Mouse (Mus musculus): Measurements from ENCODE around the gene Tenm3. TPM values are rescaled to one million over a fixed set of nuclear protein-coding genes. Genes with fewer than 3 reads are reported as not detected.

Tenm3 gene
- polyA plus RNA-seq, 1 experiment, result 2.3 TPM

DNA sequence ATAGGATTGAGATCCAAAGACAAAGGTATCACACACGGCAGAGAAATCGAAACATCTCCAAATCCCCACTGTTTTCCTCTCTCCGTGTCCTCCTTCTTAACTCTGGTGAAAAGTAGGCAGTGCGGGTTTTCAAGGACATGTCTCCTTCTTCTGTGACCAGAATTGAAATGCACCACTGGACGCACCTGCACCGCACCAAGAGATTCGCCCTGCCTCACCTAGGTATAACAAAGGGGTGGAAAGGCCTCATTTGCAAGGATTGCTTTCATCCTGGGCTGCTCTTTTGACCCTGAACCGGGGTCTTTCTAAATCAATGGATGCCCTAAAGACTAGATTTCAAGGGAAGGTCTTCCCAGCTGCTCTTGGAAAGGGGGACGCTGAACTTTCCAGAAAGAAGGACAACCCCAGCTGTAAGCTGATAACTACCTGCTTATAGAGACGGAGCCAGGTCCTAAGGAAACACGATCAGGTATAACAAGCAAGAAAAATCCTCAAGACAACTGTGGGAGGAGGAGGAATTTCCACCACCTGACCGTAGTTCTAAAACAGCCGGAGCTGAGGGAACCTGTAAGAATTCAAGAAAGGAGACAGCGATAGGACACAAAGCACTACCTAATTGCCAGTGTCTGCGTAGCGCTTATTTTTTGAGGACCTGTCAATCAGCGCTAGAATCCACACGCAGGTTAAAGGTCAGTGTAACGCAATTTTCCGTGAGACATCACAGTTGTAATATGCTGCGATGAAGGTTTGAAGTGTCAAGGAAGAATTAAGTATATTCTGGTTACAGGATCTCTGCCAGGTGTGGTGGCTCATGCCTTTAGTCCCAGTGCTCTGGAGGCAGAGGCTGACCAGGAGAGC is 114.7 kb downstream of the Tenm3 start:
- Histone ChIP-seq H3K36me3 (ENCODE audit: control insufficient read depth, insufficient read depth, low read length) (no peaks in the 10 kb centered on the region), H3K27ac (ENCODE audit: control insufficient read depth, insufficient read depth, low read length) (no peak overlapping the region), H3K4me3 (ENCODE audit: control insufficient read depth, insufficient read depth, low read length) (no peak overlapping the region), H3K27me3 (ENCODE audit: control insufficient read depth, insufficient read depth, low read length) (no peaks in the 10 kb centered on the region), H3K4me1 (replicated peaks; ENCODE audit: control insufficient read depth, insufficient read depth, low read length) (no peaks in the 10 kb centered on the region)
- 91% methylated on average over 21 of the region's 21 CpGs for WGBS
- DNase-seq, result no peak
- TF ChIP-seq CTCF (IDR thresholded peaks at IDR 0.05; ENCODE audit: borderline replicate concordance, control insufficient read depth, extremely low read depth, insufficient read depth, low read length, poor library complexity), result no peak
- TF ChIP-seq POLR2A (IDR thresholded peaks at IDR 0.05; ENCODE audit: control insufficient read depth, extremely low read depth, insufficient read depth, low read length, poor library complexity), result no peak

DNA sequence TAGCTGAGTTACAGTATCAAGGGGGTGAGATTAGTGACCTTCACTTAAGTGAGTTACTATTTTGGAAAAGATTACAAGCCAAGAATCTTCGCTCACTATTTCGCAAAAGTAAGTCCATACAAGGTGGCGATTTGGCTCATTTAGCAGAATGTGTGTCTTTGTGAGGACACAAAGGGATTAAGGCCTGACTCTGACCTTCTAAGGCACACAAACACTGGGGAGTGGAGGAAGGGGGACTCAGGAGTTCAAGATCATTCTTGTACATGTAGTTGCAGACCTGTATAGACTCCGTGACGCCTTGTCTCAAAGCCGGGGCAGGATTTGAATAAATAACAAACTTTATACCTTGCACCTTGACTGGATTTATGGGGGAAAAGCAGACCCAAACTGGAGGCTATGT is 115.7 kb downstream of the Tenm3 start:
- Histone ChIP-seq H3K4me1 (replicated peaks; ENCODE audit: control insufficient read depth, insufficient read depth, low read length) (no peaks in the 10 kb centered on the region), H3K27ac (ENCODE audit: control insufficient read depth, insufficient read depth, low read length) (no peak overlapping the region), H3K36me3 (ENCODE audit: control insufficient read depth, insufficient read depth, low read length) (no peaks in the 10 kb centered on the region), H3K27me3 (ENCODE audit: control insufficient read depth, insufficient read depth, low read length) (no peaks in the 10 kb centered on the region), H3K4me3 (ENCODE audit: control insufficient read depth, insufficient read depth, low read length) (no peak overlapping the region)
- no peak for TF ChIP-seq POLR2A (IDR thresholded peaks at IDR 0.05; ENCODE audit: control insufficient read depth, extremely low read depth, insufficient read depth, low read length, poor library complexity)
- TF ChIP-seq CTCF (IDR thresholded peaks at IDR 0.05; ENCODE audit: borderline replicate concordance, control insufficient read depth, extremely low read depth, insufficient read depth, low read length, poor library complexity), result no peak
- 97% methylated on average over 6 of the region's 6 CpGs for WGBS
- DNase-seq, result no peak

DNA sequence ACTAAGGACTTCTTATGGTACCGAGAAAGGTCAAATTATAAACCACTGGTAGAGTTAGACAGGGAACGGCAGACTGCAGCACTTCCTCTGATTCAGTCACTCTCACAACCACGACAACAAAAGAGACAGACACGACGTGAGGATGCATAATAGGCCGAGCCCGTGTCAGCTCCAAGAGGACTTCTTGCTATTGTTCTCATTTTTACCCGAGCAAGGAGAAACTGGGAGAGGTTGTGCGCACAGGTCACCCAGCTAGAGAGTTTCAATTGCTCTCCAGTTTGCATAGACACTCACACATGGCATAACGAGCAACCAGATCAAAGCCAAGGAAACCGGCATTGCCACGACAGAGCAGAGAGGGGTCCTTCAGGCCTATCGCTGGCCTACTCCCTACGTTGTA is 121.0 kb downstream of the Tenm3 start:
- TF ChIP-seq POLR2A (IDR thresholded peaks at IDR 0.05; ENCODE audit: control insufficient read depth, extremely low read depth, insufficient read depth, low read length, poor library complexity) (no peak), CTCF (IDR thresholded peaks at IDR 0.05; ENCODE audit: borderline replicate concordance, control insufficient read depth, extremely low read depth, insufficient read depth, low read length, poor library complexity) (no peak)
- no peak for DNase-seq
- Histone ChIP-seq H3K27me3 (ENCODE audit: control insufficient read depth, insufficient read depth, low read length) (no peaks in the 10 kb centered on the region), H3K36me3 (ENCODE audit: control insufficient read depth, insufficient read depth, low read length) (no peaks in the 10 kb centered on the region), H3K27ac (ENCODE audit: control insufficient read depth, insufficient read depth, low read length) (no peak overlapping the region), H3K4me1 (replicated peaks; ENCODE audit: control insufficient read depth, insufficient read depth, low read length) (no peaks in the 10 kb centered on the region), H3K4me3 (ENCODE audit: control insufficient read depth, insufficient read depth, low read length) (no peak overlapping the region)
- WGBS, result 60% methylated on average over 14 of the region's 14 CpGs

- Histone ChIP-seq H3K36me3 (ENCODE audit: control insufficient read depth, insufficient read depth, low read length) (no peaks in the 10 kb centered on the region), H3K4me1 (replicated peaks; ENCODE audit: control insufficient read depth, insufficient read depth, low read length) (no peaks in the 10 kb centered on the region), H3K4me3 (ENCODE audit: control insufficient read depth, insufficient read depth, low read length) (no peak overlapping the region), H3K27me3 (ENCODE audit: control insufficient read depth, insufficient read depth, low read length) (no peaks in the 10 kb centered on the region), H3K27ac (ENCODE audit: control insufficient read depth, insufficient read depth, low read length) (no peak overlapping the region)
- no peak for TF ChIP-seq POLR2A (IDR thresholded peaks at IDR 0.05; ENCODE audit: control insufficient read depth, extremely low read depth, insufficient read depth, low read length, poor library complexity)
- TF ChIP-seq CTCF (IDR thresholded peaks at IDR 0.05; ENCODE audit: borderline replicate concordance, control insufficient read depth, extremely low read depth, insufficient read depth, low read length, poor library complexity), result no peak
- 91% methylated on average over 7 of the region's 7 CpGs for WGBS
- no peak for DNase-seq
These were observed 121.4 kb downstream of the Tenm3 start for GRCm38 (mm10) chr8:48722318-48722717.

GRCm38 (mm10) chr8:48721376-48721775 is 122.4 kb downstream of the Tenm3 start:
- Histone ChIP-seq H3K36me3 (ENCODE audit: control insufficient read depth, insufficient read depth, low read length) (no peaks in the 10 kb centered on the region), H3K4me1 (replicated peaks; ENCODE audit: control insufficient read depth, insufficient read depth, low read length) (no peaks in the 10 kb centered on the region), H3K27ac (ENCODE audit: control insufficient read depth, insufficient read depth, low read length) (no peak overlapping the region), H3K4me3 (ENCODE audit: control insufficient read depth, insufficient read depth, low read length) (no peak overlapping the region), H3K27me3 (ENCODE audit: control insufficient read depth, insufficient read depth, low read length) (no peaks in the 10 kb centered on the region)
- TF ChIP-seq CTCF (IDR thresholded peaks at IDR 0.05; ENCODE audit: borderline replicate concordance, control insufficient read depth, extremely low read depth, insufficient read depth, low read length, poor library complexity) (no peak), POLR2A (IDR thresholded peaks at IDR 0.05; ENCODE audit: control insufficient read depth, extremely low read depth, insufficient read depth, low read length, poor library complexity) (no peak)
- WGBS, result 95% methylated on average over 12 of the region's 12 CpGs
- no peak for DNase-seq

- H3K27ac ChIP-seq (ENCODE audit: control insufficient read depth, insufficient read depth, low read length), result no peak overlapping the region
- no peak for TF ChIP-seq POLR2A (IDR thresholded peaks at IDR 0.05; ENCODE audit: control insufficient read depth, extremely low read depth, insufficient read depth, low read length, poor library complexity)
- TF ChIP-seq CTCF (IDR thresholded peaks at IDR 0.05; ENCODE audit: borderline replicate concordance, control insufficient read depth, extremely low read depth, insufficient read depth, low read length, poor library complexity), result no peak
- DNase-seq, result no peak
- H3K4me1 ChIP-seq (replicated peaks; ENCODE audit: control insufficient read depth, insufficient read depth, low read length), result no peaks in the 10 kb centered on the region
- H3K4me3 ChIP-seq (ENCODE audit: control insufficient read depth, insufficient read depth, low read length), result no peak overlapping the region
- H3K36me3 ChIP-seq (ENCODE audit: control insufficient read depth, insufficient read depth, low read length), result no peaks in the 10 kb centered on the region
- WGBS, result 93% methylated on average over 9 of the region's 9 CpGs
- H3K27me3 ChIP-seq (ENCODE audit: control insufficient read depth, insufficient read depth, low read length), result no peaks in the 10 kb centered on the region
These were observed 128.1 kb downstream of the Tenm3 start for GRCm38 (mm10) chr8:48715616-48716015.

Measured in thymus, adult 2 months (tissue).